Mouse (Mus musculus) brown adipose tissue, adult 24 weeks (tissue): ENCODE measurements around the gene Unc50. TPM values are rescaled to one million over a fixed set of nuclear protein-coding genes. Genes with fewer than 3 reads are reported as not detected.

ENCODE experiments used
- H3K27ac ChIP-seq: fragments of 200-500 bp; replicated peaks from 2 replicates; pipeline ENCODE4 v1.5.1; 2012; ENCODE audit warnings: low read depth, mild to moderate bottlenecking, low read length
- H3K4me1 ChIP-seq: fragments of 200-500 bp; 2 replicates; pipeline ENCODE4 v1.6.1; 2012; ENCODE audit warnings: low read length, mixed read lengths; ENCODE audit not compliant: control insufficient read depth, insufficient read depth, insufficient read length
- H3K4me3 ChIP-seq: fragments of 200-500 bp; 2 replicates; pipeline ENCODE4 v1.5.1; 2012; ENCODE audit warnings: low read depth, mild to moderate bottlenecking, low read length, moderate library complexity; ENCODE audit not compliant: insufficient read depth
- polyA plus RNA-seq: library from polyadenylated mRNA; stranded (reverse); fragments of >200 nt; gene quantifications from 2 replicates; pipeline ENCODE4 v1.2.4, GENCODE M21; 2012; ENCODE audit not compliant: missing spikeins, insufficient read depth, insufficient read length

Unc50 gene
- 44.5 and 47.5 TPM in 2 replicates for polyA plus RNA-seq

DNA sequence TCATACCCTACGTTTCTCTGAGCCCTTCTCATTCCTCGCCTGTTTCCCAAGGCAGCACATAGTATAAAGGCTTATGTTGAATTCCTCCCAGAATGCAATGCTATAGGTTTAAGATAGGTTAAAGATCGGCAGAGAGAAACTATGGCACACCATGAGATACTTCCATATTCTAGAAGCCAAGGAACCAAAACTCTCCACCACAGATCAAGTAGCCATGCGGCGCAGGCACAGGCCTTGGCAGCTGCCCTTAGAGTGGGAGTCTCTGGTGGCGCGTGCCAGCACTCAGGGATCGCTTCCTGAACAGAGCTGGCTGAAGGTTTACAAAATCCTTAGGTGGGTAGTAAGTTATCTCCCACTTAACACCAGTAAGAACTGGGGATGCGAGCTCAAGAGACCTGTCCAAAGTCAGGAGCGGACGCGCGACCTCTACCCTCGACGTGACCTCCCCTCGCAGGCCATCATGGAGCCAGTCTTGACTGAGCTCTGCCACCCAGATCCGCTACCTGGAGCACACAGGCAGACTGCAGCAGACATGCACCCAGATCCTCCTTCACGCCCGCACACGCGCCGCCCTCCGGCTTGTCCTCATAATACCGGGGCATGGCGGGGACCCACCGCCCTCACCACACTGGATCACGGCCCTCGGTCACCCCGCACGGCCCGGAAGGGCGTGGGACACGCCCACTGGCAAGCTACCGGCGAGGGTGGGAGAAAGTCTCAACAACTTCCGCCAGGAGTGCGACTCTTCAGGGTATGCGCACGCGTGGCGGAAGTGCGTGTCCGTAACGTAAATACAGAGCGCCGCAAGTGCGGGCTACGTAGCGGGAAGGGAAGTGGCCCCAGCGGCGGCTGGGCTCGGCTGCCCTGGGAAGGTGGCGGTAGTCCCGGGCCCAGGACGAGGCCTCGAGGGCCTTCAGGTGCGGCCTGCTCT lies at the start of gene Unc50, which contains the start of gene Coa5:
Gene Unc50, plus strand, starts transcription at position 774 of the 931 bp plus-strand sequence.
Gene Coa5, minus strand, starts transcription at position 738 of the 931 bp plus-strand sequence.
- Histone ChIP-seq H3K4me3 (peak within 1 kb of the TSS; percentile 90), H3K4me1 (peaks cover 7% of the 10 kb centered on the region; the same call in 1 of the 2 replicates), H3K27ac (peak within 1 kb of the TSS; percentile 93)

DNA sequence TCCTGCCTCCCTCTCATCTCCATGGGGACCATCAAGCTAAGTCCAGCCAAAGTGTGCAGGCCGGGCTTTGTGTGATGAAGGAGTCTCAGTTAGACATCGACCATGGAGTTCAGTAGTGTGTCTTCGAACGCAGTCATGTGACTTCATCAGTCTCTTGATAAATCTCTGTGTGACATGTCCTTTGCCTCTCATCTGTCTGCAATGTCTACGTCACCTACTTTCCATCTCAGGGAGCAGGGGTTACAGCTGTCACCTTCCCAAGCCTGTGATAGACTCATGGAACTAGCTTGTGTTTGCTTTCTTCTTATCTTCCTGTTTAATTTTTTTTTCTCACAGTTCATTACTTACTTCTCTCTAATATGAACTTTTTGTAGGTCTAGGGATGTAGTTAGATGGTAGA lies 49.0 kb upstream of the Unc50 start:
- H3K27ac ChIP-seq = no peak overlapping the region
- no peak overlapping the region for H3K4me3 ChIP-seq
- no peaks in the 10 kb centered on the region for H3K4me1 ChIP-seq

DNA sequence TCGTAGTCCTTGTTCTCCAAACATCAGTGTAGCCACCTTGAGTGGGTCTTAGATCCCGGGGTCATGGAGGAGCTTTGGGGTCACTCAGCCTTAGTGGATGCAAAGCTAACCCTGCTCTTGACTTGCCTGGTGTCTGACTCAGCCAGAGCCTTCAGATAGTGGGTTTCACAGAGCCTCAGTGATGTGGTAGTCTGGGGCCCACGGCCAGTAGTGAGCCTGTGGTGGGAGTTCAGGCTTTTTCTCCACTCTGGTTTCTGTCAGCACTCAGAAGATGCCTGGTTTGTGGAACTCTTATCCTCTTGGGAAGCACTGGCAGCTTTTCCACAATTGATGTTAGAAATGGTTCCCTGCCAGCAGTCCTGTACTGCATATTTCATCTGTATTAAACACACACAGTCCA lies 45.6 kb upstream of the Unc50 start:
- H3K27ac ChIP-seq = no peak overlapping the region
- H3K4me3 ChIP-seq = no peak overlapping the region
- no peaks in the 10 kb centered on the region for H3K4me1 ChIP-seq

DNA sequence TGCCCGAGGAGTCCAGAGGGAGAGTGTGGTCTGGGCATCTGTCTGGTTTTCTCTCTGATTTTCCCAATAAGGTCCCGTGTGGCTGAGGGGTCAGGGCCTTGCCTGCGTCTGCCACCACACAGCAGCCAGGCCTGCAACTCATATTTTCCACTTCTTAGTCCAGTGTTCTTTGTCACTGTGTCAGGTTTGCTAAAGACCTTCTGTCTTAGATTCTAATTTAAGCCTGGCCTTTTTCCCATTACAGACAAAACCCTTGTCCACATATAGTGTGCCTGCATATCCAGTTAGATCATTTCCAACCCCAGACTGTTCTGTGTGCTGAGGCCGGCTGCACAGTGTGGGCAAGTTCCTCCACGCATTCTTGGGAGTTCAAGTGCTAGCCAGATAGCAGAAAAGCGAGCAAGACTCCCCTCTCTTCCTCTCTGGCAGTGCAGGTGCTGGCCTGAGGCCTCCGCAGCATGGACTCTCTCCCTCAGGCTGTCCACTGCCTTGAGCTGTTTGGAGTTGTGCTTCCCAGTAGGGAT lies 43.4 kb upstream of the Unc50 start:
- peak overlapping the region; percentile 66 for H3K27ac ChIP-seq
- no peak overlapping the region for H3K4me3 ChIP-seq
- H3K4me1 ChIP-seq = no peaks in the 10 kb centered on the region

DNA sequence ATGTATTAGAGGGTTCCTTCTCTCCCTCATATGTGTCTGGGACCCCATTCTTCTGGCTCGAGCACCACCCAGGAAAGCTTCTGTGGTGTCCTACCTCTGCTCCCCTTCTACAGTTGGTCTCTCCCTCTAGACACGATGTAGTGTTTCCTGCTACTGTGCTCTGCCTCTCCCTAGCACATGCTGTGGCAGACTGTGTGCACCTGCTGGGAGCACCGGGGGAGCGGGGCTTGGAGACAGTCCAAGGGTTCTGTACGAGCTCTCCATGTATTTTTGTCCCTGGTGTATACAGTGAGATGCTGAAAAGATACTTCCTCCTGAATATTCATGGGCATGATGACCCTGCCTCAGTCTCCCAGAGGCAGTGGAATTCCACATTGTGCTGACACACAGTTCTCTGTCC lies 36.8 kb upstream of the Unc50 start:
- Histone ChIP-seq H3K4me1 (no peaks in the 10 kb centered on the region), H3K27ac (no peak overlapping the region), H3K4me3 (no peak overlapping the region)

DNA sequence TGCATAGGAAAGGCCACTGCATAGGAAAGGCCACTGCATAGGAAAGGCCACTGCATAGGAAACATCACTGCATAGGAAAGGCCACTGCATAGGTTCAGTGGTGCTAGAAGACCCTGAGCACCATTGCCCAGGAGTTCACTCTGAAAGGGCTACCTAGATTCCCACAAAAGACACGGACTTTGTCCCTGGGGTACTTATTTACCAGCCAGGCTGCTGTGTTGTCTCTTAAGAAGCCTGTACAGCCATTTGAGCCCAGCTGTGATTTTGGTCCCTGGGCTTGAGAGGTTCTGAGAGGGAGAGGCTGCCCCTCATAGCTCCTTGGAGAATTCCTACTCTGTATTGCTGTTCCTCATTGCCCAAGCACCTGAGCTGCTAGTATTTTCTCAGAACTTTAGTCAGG lies 33.5 kb upstream of the Unc50 start:
- Histone ChIP-seq H3K27ac (no peak overlapping the region), H3K4me3 (no peak overlapping the region), H3K4me1 (no peaks in the 10 kb centered on the region)

DNA sequence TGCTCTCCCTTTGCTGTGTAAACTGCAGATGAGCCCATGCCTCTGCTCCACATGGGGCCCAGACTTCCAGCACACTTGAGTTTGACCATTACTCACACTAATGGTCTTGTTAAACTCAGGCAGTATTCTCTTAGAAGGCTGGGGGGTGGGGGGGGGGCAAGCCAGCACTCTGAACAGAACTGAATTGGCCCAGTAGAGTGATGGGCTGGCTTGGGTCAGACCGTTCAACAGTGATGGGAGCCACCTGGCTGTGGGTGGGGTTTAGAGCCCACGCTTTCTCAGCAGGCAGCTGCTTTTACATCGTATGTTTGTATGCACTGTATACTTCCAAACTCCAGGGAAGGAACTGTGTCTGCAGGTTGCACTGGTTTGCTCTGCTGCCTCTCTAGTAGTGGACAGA lies 31.0 kb upstream of the Unc50 start:
- H3K27ac ChIP-seq = no peak overlapping the region

DNA sequence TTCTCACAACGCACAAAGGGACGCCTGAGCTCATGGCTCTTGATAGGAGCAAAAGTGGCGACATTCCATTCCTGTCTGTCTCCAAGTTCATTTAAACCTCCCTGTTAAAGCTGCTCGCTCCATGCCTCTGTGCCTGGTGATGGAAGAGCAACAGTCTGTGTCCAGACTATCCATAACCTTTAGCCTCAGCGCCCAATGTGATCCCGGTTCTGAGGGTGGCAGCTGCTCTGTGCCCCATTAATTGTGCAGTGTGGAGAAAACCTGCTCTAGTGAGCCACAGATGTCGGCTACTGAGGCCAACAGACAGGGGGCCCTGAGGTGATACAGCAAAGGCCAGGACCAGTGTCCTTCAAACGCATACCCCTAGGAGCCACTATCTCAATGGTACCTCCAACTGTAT lies 30.2 kb upstream of the Unc50 start:
- Histone ChIP-seq H3K27ac (no peak overlapping the region), H3K4me3 (no peak overlapping the region), H3K4me1 (no peaks in the 10 kb centered on the region)

More for the DNA sequence above, 31.0 kb upstream of the Unc50 start:
- Histone ChIP-seq H3K4me1 (no peaks in the 10 kb centered on the region), H3K4me3 (no peak overlapping the region)

DNA sequence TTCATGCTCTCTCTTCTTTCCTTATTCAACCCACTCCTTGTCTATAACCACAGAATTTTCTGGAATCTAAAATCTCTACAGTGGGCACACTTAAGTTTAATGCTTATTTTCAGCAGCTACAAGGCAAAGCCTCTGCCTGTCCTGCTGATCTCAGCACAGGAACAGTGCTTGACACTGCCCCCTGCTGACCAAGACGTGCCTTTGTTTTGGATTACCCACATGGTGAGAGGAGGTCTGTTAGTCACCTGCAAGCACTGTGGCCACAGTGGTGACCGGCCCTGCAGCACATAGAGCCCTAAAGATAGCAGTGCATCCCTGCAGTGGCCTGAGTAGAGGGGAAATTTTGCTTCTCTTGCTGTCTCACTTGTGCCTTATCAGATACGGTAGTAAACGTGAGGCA lies 28.3 kb upstream of the Unc50 start:
- no peak overlapping the region for H3K4me3 ChIP-seq

DNA sequence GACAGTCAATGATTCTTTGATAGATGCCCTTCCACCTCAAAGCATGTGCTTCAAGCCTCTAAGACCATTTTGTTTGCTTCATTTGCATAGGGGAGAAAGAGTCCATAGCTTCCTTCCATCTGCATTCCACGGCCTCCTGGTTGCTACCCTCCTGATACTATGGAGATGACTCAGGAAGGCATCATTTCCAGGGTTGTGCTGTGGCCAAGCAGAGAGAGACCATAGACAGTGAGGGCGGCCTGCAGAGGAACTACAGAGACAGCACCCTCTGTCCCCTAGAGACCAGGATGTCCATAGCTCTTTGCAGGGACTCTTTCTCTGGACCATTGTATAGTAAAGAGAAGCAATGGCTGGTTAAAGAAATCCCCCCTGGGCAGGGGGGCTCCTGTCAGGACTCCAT lies 24.8 kb upstream of the Unc50 start:
- Histone ChIP-seq H3K4me1 (no peaks in the 10 kb centered on the region), H3K27ac (no peak overlapping the region), H3K4me3 (no peak overlapping the region)

More for the DNA sequence above, 28.3 kb upstream of the Unc50 start:
- no peaks in the 10 kb centered on the region for H3K4me1 ChIP-seq
- H3K27ac ChIP-seq = no peak overlapping the region

DNA sequence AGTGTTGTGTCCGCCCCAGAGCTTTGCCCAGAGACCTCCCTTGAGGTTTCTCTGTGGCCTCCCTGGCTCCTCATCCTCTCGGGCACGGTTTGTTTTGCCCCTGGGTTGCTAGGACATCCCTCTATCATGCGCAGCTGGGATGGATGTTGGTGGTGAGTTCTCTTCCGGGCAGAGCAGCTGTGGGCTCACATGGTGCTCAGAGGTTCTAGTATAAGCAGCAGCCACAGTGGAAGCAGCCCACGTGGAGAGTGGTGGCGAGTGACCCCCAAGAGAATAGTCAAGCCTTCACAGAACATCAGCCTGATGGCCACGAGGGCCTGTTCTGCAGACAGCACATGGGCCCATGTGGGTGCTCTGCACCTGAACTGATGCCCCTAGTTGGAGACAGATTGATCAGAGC lies 22.7 kb upstream of the Unc50 start:
- no peak overlapping the region for H3K4me3 ChIP-seq

DNA sequence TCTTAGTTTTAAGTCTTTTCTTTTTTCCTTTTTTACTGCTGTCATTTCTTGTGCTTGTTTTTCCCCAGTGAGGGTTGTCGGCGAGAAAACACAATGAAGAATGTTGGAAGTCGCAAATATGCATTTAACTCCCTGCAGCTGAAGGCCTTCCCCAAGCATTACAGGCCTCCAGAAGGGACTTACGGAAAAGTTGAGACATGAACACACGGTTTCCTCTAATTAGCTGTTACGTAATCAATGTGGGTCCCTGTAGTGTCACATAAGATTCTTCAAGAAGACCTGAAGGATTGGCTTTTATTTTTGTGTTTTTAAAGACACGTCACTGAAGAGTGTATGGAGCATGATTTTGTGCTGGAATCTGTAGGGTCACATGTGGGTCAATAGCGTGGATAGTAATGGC lies 21.9 kb upstream of the Unc50 start:
- Histone ChIP-seq H3K4me1 (no peaks in the 10 kb centered on the region), H3K4me3 (no peak overlapping the region), H3K27ac (no peak overlapping the region)

More for the DNA sequence above, 22.7 kb upstream of the Unc50 start:
- Histone ChIP-seq H3K27ac (no peak overlapping the region), H3K4me1 (no peaks in the 10 kb centered on the region)

DNA sequence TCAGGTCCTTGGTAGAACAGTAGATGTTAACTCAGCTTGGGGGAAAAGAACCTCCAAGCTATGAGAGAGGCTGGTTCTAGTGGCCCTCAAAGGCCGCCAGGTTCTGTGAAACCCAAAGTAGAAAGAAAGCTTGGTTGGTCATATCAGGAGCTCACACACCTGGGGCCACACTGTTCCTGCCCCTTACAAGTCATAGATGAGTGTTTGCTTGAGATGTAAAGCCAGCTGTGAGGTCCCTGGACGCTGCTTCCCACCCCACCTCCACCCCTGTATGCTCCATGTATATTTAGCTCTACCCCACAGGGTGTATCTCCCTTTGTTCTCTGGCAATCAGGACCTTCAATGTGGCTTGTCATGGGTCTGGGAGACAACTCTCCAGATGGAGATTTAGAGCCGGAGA lies 21.3 kb upstream of the Unc50 start:
- H3K4me1 ChIP-seq = no peaks in the 10 kb centered on the region
- no peak overlapping the region for H3K27ac ChIP-seq
- no peak overlapping the region for H3K4me3 ChIP-seq

DNA sequence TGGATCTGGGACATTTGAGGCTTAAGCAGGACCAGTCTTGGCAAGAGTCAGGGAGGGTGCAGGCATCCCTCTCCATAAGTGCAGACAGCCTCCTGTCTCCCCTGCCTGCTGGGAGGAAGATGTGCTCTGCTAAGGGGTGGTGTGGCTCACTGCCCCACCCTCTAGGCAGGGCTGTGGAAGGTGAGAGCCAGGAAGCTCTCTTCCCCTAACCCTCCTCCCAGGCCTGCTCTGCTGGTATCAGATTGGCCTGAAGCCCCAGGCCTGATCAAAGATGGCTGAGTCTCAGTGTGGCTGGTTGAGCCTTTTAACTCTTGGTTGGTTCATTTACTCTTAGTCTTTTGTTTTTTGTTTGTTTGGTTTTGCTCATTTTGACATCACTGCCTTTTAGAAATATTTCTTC lies 20.3 kb upstream of the Unc50 start:
- Histone ChIP-seq H3K4me3 (no peak overlapping the region), H3K4me1 (no peaks in the 10 kb centered on the region), H3K27ac (no peak overlapping the region)

DNA sequence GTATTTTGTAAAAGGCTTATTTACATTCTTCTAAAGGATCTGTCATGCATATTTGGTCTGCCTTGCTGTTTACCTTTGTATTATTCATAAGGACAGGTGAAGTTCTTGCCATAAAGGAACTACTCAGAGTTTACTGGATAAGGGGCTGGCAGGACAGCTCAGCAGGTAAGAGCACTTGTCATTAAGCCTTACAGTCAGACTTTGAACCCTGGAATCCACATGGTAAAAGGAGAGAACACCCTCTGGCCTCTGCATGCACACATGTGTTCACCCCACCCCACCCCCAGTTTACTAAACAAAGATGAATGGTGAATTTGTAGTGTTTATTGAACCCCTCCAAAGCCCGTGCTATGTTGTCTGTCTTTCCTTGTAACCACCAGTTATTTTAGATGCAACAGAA lies 14.5 kb upstream of the Unc50 start:
- H3K4me1 ChIP-seq = no peaks in the 10 kb centered on the region
- no peak overlapping the region for H3K27ac ChIP-seq
- H3K4me3 ChIP-seq = no peak overlapping the region

DNA sequence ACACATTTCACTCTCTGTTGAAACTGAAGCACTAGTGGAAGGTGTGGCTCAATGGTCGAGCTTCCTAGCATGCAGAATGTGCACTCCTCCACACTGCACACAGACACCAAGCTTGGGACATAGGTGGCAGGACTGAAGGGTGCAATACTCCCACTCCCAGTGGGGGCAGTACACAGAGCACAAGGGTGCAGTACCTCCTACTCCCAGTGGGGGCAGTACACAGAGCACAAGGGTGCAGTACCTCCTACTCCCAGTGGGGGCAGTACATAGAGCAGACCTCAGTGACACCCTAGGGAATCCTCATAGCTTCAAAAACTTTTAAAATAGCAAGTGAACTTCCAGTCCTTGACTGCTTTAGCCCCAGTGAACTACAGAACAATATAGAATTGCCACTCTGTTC lies 10.5 kb upstream of the Unc50 start:
- H3K27ac ChIP-seq = no peak overlapping the region

More for the DNA sequence above, 10.5 kb upstream of the Unc50 start:
- Histone ChIP-seq H3K4me1 (no peaks in the 10 kb centered on the region), H3K4me3 (no peak overlapping the region)
